Mouse (Mus musculus) MEL (cell line): ENCODE results near the gene Treh. TPM values are rescaled to one million over a fixed set of nuclear protein-coding genes. Genes with fewer than 3 reads are reported as not detected.

Experiments used
- DNase-seq: peaks from one replicate; pipeline ENCODE4 v3.0.0; 2011; ENCODE audit warnings: low read depth, low spot score
- H3K27ac ChIP-seq: 2 replicates; pipeline ENCODE4 v1.5.1; 2012; ENCODE audit warnings: low read depth, mild to moderate bottlenecking, control low read depth, low read length, moderate library complexity; ENCODE audit not compliant: control insufficient read depth
- H3K27me3 ChIP-seq, 2 experiments: fragments of 150-350 bp in 1 of 2; sonication (generic) in 1 of 2; 2 replicates each; pipeline ENCODE4 v1.6.1; 2012; ENCODE audit warnings: low read length in 2 of 2, mild to moderate bottlenecking in 2 of 2, improper control_type of control experiment in 1 of 2, moderate library complexity in 1 of 2; ENCODE audit not compliant: insufficient read depth in 2 of 2, control insufficient read depth in 1 of 2
- H3K36me3 ChIP-seq, 2 experiments: 2 replicates each; pipeline ENCODE4 v1.6.1; 2012 to 2014; ENCODE audit warnings: low read length in 2 of 2, improper control_type of control experiment in 1 of 2, inconsistent platforms in 1 of 2, mild to moderate bottlenecking in 1 of 2; ENCODE audit not compliant: insufficient read depth in 2 of 2, control insufficient read depth in 1 of 2
- H3K4me1 ChIP-seq, 2 experiments: fragments of 150-350 bp in 1 of 2; sonication (generic) in 1 of 2; 2 replicates each; pipeline ENCODE4 v1.6.1; 2012; ENCODE audit warnings: low read length in 2 of 2, improper control_type of control experiment in 1 of 2, mild to moderate bottlenecking in 1 of 2; ENCODE audit not compliant: insufficient read depth in 2 of 2, control insufficient read depth in 1 of 2
- H3K4me3 ChIP-seq, 2 experiments: fragments of 150-350 bp in 1 of 2; sonication (generic) in 1 of 2; 2 replicates each; pipeline ENCODE4 v1.5.1; 2012; ENCODE audit warnings: low read depth in 2 of 2, low read length in 2 of 2, mild to moderate bottlenecking in 2 of 2, moderate library complexity in 2 of 2, control low read depth in 1 of 2, improper control_type of control experiment in 1 of 2; ENCODE audit not compliant: control insufficient read depth in 1 of 2, insufficient read depth in 1 of 2
- H3K79me2 ChIP-seq: 2 replicates; pipeline ENCODE4 v1.6.1; 2012; ENCODE audit warnings: mild to moderate bottlenecking, low read length, moderate library complexity; ENCODE audit not compliant: control insufficient read depth, poor library complexity, insufficient read depth
- H3K9ac ChIP-seq: 2 replicates; pipeline ENCODE4 v1.6.1; 2012; ENCODE audit warnings: low read depth, mild to moderate bottlenecking, control low read depth, low read length, moderate library complexity; ENCODE audit not compliant: control insufficient read depth, poor library complexity, severe bottlenecking
- H3K9me3 ChIP-seq: fragments of 150-350 bp; sonication (generic); replicated peaks from 2 replicates; pipeline ENCODE4 v1.6.1; 2012; ENCODE audit warnings: mild to moderate bottlenecking, low read length, improper control_type of control experiment, moderate library complexity; ENCODE audit not compliant: insufficient read depth
- BHLHE40 ChIP-seq: IDR thresholded peaks from 2 replicates; pipeline ENCODE4 v1.6.1; 2012; ENCODE audit warnings: low read depth, mild to moderate bottlenecking, inconsistent platforms, low read length, improper control_type of control experiment, borderline replicate concordance
- CHD1 ChIP-seq: IDR thresholded peaks from 2 replicates; pipeline ENCODE4 v1.6.1; 2012; ENCODE audit warnings: low read depth, mild to moderate bottlenecking, inconsistent platforms, low read length, improper control_type of control experiment
- CHD2 ChIP-seq: IDR thresholded peaks from 2 replicates; pipeline ENCODE4 v1.6.1; 2011; ENCODE audit warnings: low read length, improper control_type of control experiment
- CTCF ChIP-seq, 3 experiments: IDR thresholded peaks in 2 of 3; conservative IDR thresholded peaks in 1 of 3; 2 replicates each; pipeline ENCODE4 v1.5.1; 2011 to 2012; ENCODE audit warnings: low read length in 3 of 3, low read depth in 2 of 3, mild to moderate bottlenecking in 2 of 3, improper control_type of control experiment in 1 of 3, inconsistent platforms in 1 of 3, mixed read lengths in 1 of 3, moderate library complexity in 1 of 3; ENCODE audit not compliant: control insufficient read depth in 1 of 3, insufficient read depth in 1 of 3, poor library complexity in 1 of 3, severe bottlenecking in 1 of 3
- E2F4 ChIP-seq: IDR thresholded peaks from 2 replicates; pipeline ENCODE4 v1.6.1; 2011; ENCODE audit warnings: low read depth, low read length, improper control_type of control experiment, borderline replicate concordance
- ELF1 ChIP-seq: IDR thresholded peaks from 2 replicates; pipeline ENCODE4 v1.6.1; 2014; ENCODE audit warnings: low read depth, mild to moderate bottlenecking, inconsistent platforms, low read length, improper control_type of control experiment, moderate library complexity
- EP300 ChIP-seq, 2 experiments: IDR thresholded peaks; 2 replicates each; pipeline ENCODE4 v1.6.1; 2011; ENCODE audit warnings: improper control_type of control experiment in 2 of 2, low read length in 2 of 2, low read depth in 1 of 2, mild to moderate bottlenecking in 1 of 2
- ETS1 ChIP-seq: IDR thresholded peaks from 2 replicates; pipeline ENCODE4 v1.6.1; 2012; ENCODE audit warnings: low read depth, mild to moderate bottlenecking, inconsistent platforms, low read length, improper control_type of control experiment, moderate library complexity
- GABPA ChIP-seq: IDR thresholded peaks from 2 replicates; pipeline ENCODE4 v1.6.1; 2012; ENCODE audit warnings: low read depth, mild to moderate bottlenecking, inconsistent platforms, low read length, improper control_type of control experiment, moderate library complexity
- GATA1 ChIP-seq: IDR thresholded peaks from 2 replicates; pipeline ENCODE4 v1.6.1; 2011; ENCODE audit warnings: low read depth, low read length, improper control_type of control experiment
- HCFC1 ChIP-seq: IDR thresholded peaks from 2 replicates; pipeline ENCODE4 v1.6.1; 2012; ENCODE audit warnings: low read depth, mild to moderate bottlenecking, inconsistent platforms, low read length, improper control_type of control experiment, moderate library complexity
- JUND ChIP-seq: IDR thresholded peaks from 2 replicates; pipeline ENCODE4 v1.6.1; 2011; ENCODE audit warnings: low read depth, mild to moderate bottlenecking, improper control_type of control experiment, low read length
- MAFK ChIP-seq: IDR thresholded peaks from 2 replicates; pipeline ENCODE4 v1.6.1; 2011; ENCODE audit warnings: low read depth, mild to moderate bottlenecking, low read length, improper control_type of control experiment, borderline replicate concordance
- MAX ChIP-seq: IDR thresholded peaks from 2 replicates; pipeline ENCODE4 v1.6.1; 2011; ENCODE audit warnings: low read length, improper control_type of control experiment
- MAZ ChIP-seq: IDR thresholded peaks from 2 replicates; pipeline ENCODE4 v1.6.1; 2012; ENCODE audit warnings: low read depth, mild to moderate bottlenecking, inconsistent platforms, low read length, improper control_type of control experiment
- MXI1 ChIP-seq: IDR thresholded peaks from 2 replicates; pipeline ENCODE4 v1.6.1; 2011; ENCODE audit warnings: mild to moderate bottlenecking, low read depth, low read length, improper control_type of control experiment
- MYC ChIP-seq: IDR thresholded peaks from 2 replicates; pipeline ENCODE4 v1.6.1; 2011; ENCODE audit warnings: low read depth, mild to moderate bottlenecking, low read length, improper control_type of control experiment, moderate library complexity
- NRF1 ChIP-seq: IDR thresholded peaks from 2 replicates; pipeline ENCODE4 v1.6.1; 2014; ENCODE audit warnings: low read depth, mild to moderate bottlenecking, inconsistent platforms, low read length, improper control_type of control experiment, moderate library complexity; ENCODE audit not compliant: poor library complexity, insufficient read depth, severe bottlenecking
- POLR2A ChIP-seq, 2 experiments: IDR thresholded peaks; 2 replicates each; pipeline ENCODE4 v1.6.1; 2011 to 2012; ENCODE audit warnings: low read length in 2 of 2, mild to moderate bottlenecking in 2 of 2, control low read depth in 1 of 2, improper control_type of control experiment in 1 of 2, low read depth in 1 of 2, moderate library complexity in 1 of 2; ENCODE audit not compliant: control insufficient read depth in 1 of 2, insufficient read depth in 1 of 2, poor library complexity in 1 of 2
- POLR2AphosphoS2 ChIP-seq: IDR thresholded peaks from 2 replicates; pipeline ENCODE4 v1.6.1; 2011; ENCODE audit warnings: low read length, improper control_type of control experiment
- RAD21 ChIP-seq: IDR thresholded peaks from 2 replicates; pipeline ENCODE4 v1.6.1; 2011; ENCODE audit warnings: mild to moderate bottlenecking, low read depth, low read length, improper control_type of control experiment
- RCOR1 ChIP-seq: IDR thresholded peaks from 2 replicates; pipeline ENCODE4 v1.6.1; 2012; ENCODE audit warnings: low read depth, mild to moderate bottlenecking, inconsistent platforms, low read length, improper control_type of control experiment
- SIN3A ChIP-seq: IDR thresholded peaks from 2 replicates; pipeline ENCODE4 v1.6.1; 2012; ENCODE audit warnings: low read length, improper control_type of control experiment, inconsistent platforms
- SMC3 ChIP-seq: IDR thresholded peaks from 2 replicates; pipeline ENCODE4 v1.6.1; 2011; ENCODE audit warnings: low read depth, low read length, improper control_type of control experiment
- TBP ChIP-seq: IDR thresholded peaks from 2 replicates; pipeline ENCODE4 v1.8.0; 2011; ENCODE audit warnings: low read depth, low read length, improper control_type of control experiment
- TCF12 ChIP-seq: IDR thresholded peaks from 2 replicates; pipeline ENCODE4 v1.6.1; 2014; ENCODE audit warnings: low read depth, mild to moderate bottlenecking, inconsistent platforms, low read length, improper control_type of control experiment, moderate library complexity
- UBTF ChIP-seq: IDR thresholded peaks from 2 replicates; pipeline ENCODE4 v1.6.1; 2012; ENCODE audit warnings: low read depth, mild to moderate bottlenecking, inconsistent platforms, low read length, improper control_type of control experiment, moderate library complexity, borderline replicate concordance; ENCODE audit not compliant: insufficient read depth
- ZC3H11A ChIP-seq: IDR thresholded peaks from 2 replicates; pipeline ENCODE4 v1.6.1; 2012; ENCODE audit warnings: low read depth, mild to moderate bottlenecking, inconsistent platforms, low read length, improper control_type of control experiment
- ZKSCAN1 ChIP-seq: IDR thresholded peaks from 2 replicates; pipeline ENCODE4 v1.6.1; 2012; ENCODE audit warnings: low read depth, mild to moderate bottlenecking, inconsistent platforms, low read length, improper control_type of control experiment, moderate library complexity
- ZMIZ1 ChIP-seq: IDR thresholded peaks from 2 replicates; pipeline ENCODE4 v1.6.1; 2012; ENCODE audit warnings: low read depth, mild to moderate bottlenecking, inconsistent platforms, low read length, improper control_type of control experiment, moderate library complexity
- ZNF384 ChIP-seq: IDR thresholded peaks from 2 replicates; pipeline ENCODE4 v1.6.1; 2012; ENCODE audit warnings: low read depth, mild to moderate bottlenecking, inconsistent platforms, low read length, improper control_type of control experiment
- polyA plus RNA-seq, 2 experiments: library from polyadenylated mRNA; stranded (reverse) in 1 of 2; unstranded in 1 of 2; fragments of >175 nt in 1 of 2; fragments of >200 nt in 1 of 2; gene quantifications; 2 replicates each; pipeline versions ENCODE4 v1.2.1 to v1.2.4; 2012; ENCODE audit warnings: low replicate concordance in 2 of 2, low read depth in 1 of 2; ENCODE audit not compliant: insufficient read length in 2 of 2, insufficient read depth in 1 of 2, missing spikeins in 1 of 2
- total RNA-seq: library from RNA; depleted of rRNA; stranded (reverse); fragments of 300-350 nt; gene quantifications from 2 replicates; pipeline ENCODE4 v1.2.3, GENCODE M21; 2012

The Treh gene
- total and polyA plus RNA-seq, 3 experiments: not detected

GRCm38 (mm10) chr9:44727441-44727840 lies 54.4 kb downstream of the Treh start:
- Histone ChIP-seq H3K4me3 (no peak overlapping the region), H3K9me3 (no peaks in the 10 kb centered on the region), H3K36me3 (peaks cover 0 to 9% of the 10 kb centered on the region in 2 experiments; a peak in 2 of 4 replicates), H3K79me2 (no peaks in the 10 kb centered on the region), H3K4me1 (peaks cover 6% of the 10 kb centered on the region in 2 experiments), H3K27ac (no peak overlapping the region), H3K27me3 (no peaks in the 10 kb centered on the region; a peak in 1 of 4 replicates), H3K9ac (no peak overlapping the region)
- TF ChIP-seq MAZ: no peak
- no peak for TF ChIP-seq JUND
- TF ChIP-seq GABPA: no peak
- TF ChIP-seq EP300 (IDR thresholded peaks at IDR 0.05; ENCODE audit: low read depth in 1 of 2, low read length in 2 of 2): no peak
- TF ChIP-seq SMC3: no peak
- TF ChIP-seq NRF1: no peak
- no peak for TF ChIP-seq CHD2
- no peak for TF ChIP-seq UBTF
- no peak for TF ChIP-seq MYC
- TF ChIP-seq ZKSCAN1: no peak
- no peak for TF ChIP-seq POLR2AphosphoS2
- no peak for TF ChIP-seq GATA1
- TF ChIP-seq HCFC1: no peak
- no peak for TF ChIP-seq E2F4
- TF ChIP-seq ETS1: no peak
- no peak for TF ChIP-seq BHLHE40
- no peak for TF ChIP-seq RCOR1
- TF ChIP-seq, all 39 proteins: peak for 0
- no peak for DNase-seq

GRCm38 (mm10) chr9:44732130-44732549 lies 59.1 kb downstream of the Treh start:
- Histone ChIP-seq H3K27me3 (no peaks in the 10 kb centered on the region; a peak in 1 of 4 replicates), H3K9me3 (no peaks in the 10 kb centered on the region), H3K36me3 (peaks cover 0 to 11% of the 10 kb centered on the region in 2 experiments; a peak in 2 of 4 replicates), H3K79me2 (no peaks in the 10 kb centered on the region), H3K4me3 (no peak overlapping the region), H3K9ac (no peak overlapping the region), H3K4me1 (peaks cover 11 to 17% of the 10 kb centered on the region in 2 experiments), H3K27ac (peak overlapping the region; percentile 52)
- peak; percentile 71 for DNase-seq
- TF ChIP-seq GABPA: no peak
- no peak for TF ChIP-seq SMC3
- TF ChIP-seq BHLHE40: peak; percentile 54; the same call in 1 of the 2 replicates
- no peak for TF ChIP-seq RAD21
- peak; percentile 26; the same call in 1 of the 2 replicates for TF ChIP-seq MAFK
- no peak; the same call in 1 of the 2 replicates for TF ChIP-seq SIN3A
- TF ChIP-seq UBTF: no peak
- TF ChIP-seq ZC3H11A: no peak
- no peak for TF ChIP-seq NRF1
- peak in 1 of 3 experiments; percentile 17; a peak in 2 of 6 replicates for TF ChIP-seq CTCF (IDR thresholded peaks at IDR 0.05 in 2 of 3, conservative IDR thresholded peaks at IDR 0.05 in 1 of 3; ENCODE audit: control insufficient read depth in 1 of 3, insufficient read depth in 1 of 3, low read depth in 2 of 3, low read length in 3 of 3, poor library complexity in 1 of 3, severe bottlenecking in 1 of 3)
- peak; percentile 56; the same call in 1 of the 2 replicates for TF ChIP-seq ZNF384
- no peak for TF ChIP-seq POLR2A (IDR thresholded peaks at IDR 0.05; ENCODE audit: control insufficient read depth in 1 of 2, insufficient read depth in 1 of 2, low read depth in 1 of 2, low read length in 2 of 2, poor library complexity in 1 of 2)
- 0 out of 2 replicates have a peak, but pooled peaks have one; percentile 13 for TF ChIP-seq MAX
- TF ChIP-seq TBP: no peak
- TF ChIP-seq ZMIZ1: no peak
- no peak for TF ChIP-seq MXI1
- peak; percentile 81 for TF ChIP-seq ETS1
- TF ChIP-seq TCF12: peak; percentile 90
- peak; percentile 89 to 91 for TF ChIP-seq EP300 (IDR thresholded peaks at IDR 0.05; ENCODE audit: low read depth in 1 of 2, low read length in 2 of 2)
- TF ChIP-seq ZKSCAN1: no peak
- TF ChIP-seq GATA1: peak; percentile 96
- no peak for TF ChIP-seq CHD2
- TF ChIP-seq MAZ: no peak
- no peak for TF ChIP-seq ELF1
- no peak for TF ChIP-seq CHD1
